Mouse (Mus musculus) adrenal gland, adult 8-10 months (tissue): ENCODE data around the gene Hdac4. TPM values are rescaled to one million over a fixed set of nuclear protein-coding genes. Genes with fewer than 3 reads are reported as not detected.

Source experiments
- DNase-seq: peaks from one replicate; pipeline ENCODE4 v3.0.0; 2022
- total RNA-seq, 4 experiments: library from RNA; stranded (reverse); gene quantifications; 2 replicates each; pipeline ENCODE4 v1.2.4; 2022

Hdac4 gene
- total RNA-seq, 4 experiments from 2014 or later, result 94.2 to 128 (median 101) TPM

DNA sequence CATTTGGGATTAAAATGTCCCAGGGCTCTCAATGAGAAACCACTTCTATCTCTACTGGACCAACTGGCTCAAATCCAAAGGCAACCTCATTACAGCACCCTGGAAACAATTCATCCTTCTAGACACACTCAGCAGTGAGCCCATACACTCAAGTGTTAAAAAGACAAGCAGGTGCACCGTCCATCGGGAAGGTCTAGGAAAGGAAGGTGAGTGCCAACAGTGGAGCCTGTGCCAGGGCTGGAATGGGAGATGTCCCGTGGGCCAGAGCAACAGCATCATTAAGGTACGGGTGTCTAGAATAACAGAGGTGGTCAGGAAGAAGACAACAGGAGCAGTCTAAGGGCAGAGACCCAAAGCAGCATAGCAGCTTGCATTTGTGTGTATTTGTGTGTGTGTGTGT, 173.5 kb downstream of the Hdac4 start:
- DNase-seq, result no peak

GRCm38 (mm10) chr1:92015938-92016672, 179.4 kb downstream of the Hdac4 start:
- no peak for DNase-seq

DNA sequence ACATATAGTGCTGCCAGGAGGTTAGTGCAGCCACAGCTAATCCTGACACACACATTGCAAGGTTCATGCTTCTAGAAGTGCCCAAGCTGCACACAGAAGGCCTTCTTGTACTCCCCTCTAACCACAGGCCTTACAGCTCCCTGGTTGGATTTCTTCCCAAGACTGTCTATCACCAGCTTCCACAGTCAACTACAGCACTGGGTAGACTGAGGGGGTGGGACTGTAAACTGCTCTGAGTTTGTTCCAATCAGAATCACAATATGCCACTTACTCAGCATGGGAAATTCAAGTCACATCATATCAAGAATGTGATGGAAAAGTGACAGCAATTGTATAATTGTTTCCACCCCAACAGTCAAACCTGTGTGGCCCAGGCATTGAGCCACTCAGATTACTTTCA, 180.2 kb downstream of the Hdac4 start:
- no peak for DNase-seq

DNA sequence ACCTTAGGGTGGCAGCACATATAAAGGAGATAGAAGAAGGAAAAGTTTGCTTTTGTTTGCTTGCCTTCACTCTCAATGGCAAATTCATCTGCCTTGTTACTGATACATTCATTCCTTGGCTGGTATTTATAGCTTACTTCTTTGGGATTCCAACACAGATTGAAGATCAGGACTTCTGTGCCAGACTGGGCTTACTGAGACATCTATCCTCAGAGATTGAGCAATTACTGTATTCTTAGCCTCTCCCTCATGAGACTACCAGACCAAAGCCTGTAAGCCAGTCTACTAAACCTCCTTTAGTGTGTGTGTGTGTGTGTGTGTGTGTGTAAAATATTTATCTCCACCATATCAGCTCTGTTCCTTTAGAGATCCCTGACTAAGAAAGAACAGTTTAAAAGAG, 181.0 kb downstream of the Hdac4 start:
- no peak for DNase-seq

- DNase-seq, result no peak
Observed at GRCm38 (mm10) chr1:92006666-92007065, 188.8 kb downstream of the Hdac4 start.

DNA sequence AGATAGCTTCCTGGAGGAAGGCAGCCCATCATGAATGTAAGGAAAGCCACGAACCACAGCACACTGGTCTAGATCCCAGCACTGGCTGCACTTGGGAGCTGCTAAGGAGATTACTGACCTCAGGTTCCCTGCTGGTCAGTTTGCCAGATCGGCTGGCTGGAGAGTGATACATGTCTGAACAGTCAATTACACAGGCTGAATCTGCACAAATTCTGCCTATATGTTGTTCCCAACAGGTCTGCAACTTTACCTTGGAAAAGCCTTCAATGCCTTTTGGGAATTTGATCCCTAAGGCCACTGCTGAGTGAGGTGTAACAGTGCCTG, 189.9 kb downstream of the Hdac4 start:
- no peak for DNase-seq

- no peak for DNase-seq
Observed at GRCm38 (mm10) chr1:92004906-92005616, 190.4 kb downstream of the Hdac4 start.

- no peak for DNase-seq
Observed at GRCm38 (mm10) chr1:92004122-92004521, 191.4 kb downstream of the Hdac4 start.

DNA sequence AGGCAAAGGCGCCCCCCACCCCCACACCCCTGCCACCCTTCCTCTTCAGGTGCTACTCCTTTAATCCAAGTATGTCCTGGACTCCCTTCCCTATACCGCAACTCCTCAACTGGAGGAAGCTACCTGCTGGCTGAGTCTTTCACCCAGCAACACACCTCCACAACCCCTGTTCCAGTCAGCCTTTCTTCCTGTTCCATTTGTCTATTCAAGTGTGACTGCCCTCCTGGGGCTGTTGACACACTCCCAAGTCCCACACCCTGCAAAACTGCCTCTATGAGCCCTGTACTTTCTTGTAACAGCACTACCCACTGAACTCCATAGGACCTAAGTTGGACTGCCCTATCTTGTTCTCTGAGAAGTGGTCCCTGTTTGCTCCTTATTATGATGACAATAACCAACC, 195.3 kb downstream of the Hdac4 start:
- no peak for DNase-seq

GRCm38 (mm10) chr1:91993658-91994165, 201.8 kb downstream of the Hdac4 start:
- DNase-seq, result no peak

- no peak for DNase-seq
Observed at GRCm38 (mm10) chr1:91992652-91993051, 202.8 kb downstream of the Hdac4 start.

DNA sequence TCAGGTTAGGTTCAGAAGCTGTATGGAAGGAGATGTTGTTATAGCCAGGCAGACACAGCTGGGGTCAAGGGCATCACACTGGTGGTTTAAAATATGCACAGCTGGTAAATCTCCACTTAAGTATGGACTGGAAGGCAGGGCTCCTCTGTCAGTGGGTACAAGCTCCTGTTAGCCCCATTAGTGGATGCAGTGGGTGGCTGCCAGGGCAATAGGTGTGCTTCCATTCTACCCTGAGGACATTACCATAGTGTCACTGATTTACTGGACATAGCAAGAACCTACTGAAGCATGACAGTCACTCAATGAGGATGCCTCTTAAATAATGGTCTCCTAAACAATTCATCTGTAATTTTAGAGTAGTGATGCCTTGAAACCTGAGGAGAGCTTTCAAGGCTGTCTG, 203.9 kb downstream of the Hdac4 start:
- DNase-seq, result no peak

- no peak for DNase-seq
Observed at GRCm38 (mm10) chr1:91990852-91991251, 204.6 kb downstream of the Hdac4 start.

- no peak for DNase-seq
Observed at GRCm38 (mm10) chr1:91988866-91989265, 206.6 kb downstream of the Hdac4 start.

GRCm38 (mm10) chr1:91987431-91987830, 208.1 kb downstream of the Hdac4 start:
- no peak for DNase-seq

- DNase-seq, result no peak
Observed at GRCm38 (mm10) chr1:91985783-91986182, 209.7 kb downstream of the Hdac4 start.

- DNase-seq, result no peak
Observed at GRCm38 (mm10) chr1:91984507-91984906, 211.0 kb downstream of the Hdac4 start.

- DNase-seq, result no peak
Observed at GRCm38 (mm10) chr1:91981381-91981780, 214.1 kb downstream of the Hdac4 start.

GRCm38 (mm10) chr1:91978443-91978842, 217.1 kb downstream of the Hdac4 start:
- no peak for DNase-seq

DNA sequence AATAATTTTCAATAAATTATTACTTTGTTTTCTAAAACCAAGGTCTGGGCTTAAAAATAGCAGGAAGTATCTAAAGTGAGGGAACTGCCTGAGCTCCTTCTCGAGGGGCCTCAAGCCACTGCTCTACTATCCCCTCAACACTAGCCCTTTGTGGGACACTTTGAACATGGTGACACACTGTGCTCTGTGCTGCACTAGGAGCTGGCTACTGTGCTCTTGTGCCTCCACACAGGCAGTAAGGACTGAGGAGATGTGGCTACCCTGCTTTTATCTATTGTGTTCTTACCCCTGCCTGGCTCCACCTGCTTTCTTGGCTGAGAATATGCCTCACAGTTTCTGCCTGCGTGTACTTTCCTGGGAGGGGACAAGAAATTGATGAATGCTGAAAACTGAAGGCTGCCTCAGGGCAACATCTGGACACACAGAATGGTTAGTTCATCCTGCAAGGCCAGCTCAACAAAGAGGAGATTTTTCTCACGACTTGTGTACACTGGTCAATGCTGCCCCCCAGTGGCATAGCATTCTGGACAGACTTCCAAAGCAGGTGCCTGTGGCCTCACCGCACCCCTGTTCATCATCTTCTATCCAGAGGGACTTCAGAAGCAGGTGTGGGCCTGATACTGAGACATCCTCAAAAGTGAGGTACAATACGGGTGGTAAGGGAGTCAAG, 226.7 kb downstream of the Hdac4 start:
- DNase-seq, result peak; percentile 26

GRCm38 (mm10) chr1:91967041-91967440, 228.5 kb downstream of the Hdac4 start:
- DNase-seq, result no peak

DNA sequence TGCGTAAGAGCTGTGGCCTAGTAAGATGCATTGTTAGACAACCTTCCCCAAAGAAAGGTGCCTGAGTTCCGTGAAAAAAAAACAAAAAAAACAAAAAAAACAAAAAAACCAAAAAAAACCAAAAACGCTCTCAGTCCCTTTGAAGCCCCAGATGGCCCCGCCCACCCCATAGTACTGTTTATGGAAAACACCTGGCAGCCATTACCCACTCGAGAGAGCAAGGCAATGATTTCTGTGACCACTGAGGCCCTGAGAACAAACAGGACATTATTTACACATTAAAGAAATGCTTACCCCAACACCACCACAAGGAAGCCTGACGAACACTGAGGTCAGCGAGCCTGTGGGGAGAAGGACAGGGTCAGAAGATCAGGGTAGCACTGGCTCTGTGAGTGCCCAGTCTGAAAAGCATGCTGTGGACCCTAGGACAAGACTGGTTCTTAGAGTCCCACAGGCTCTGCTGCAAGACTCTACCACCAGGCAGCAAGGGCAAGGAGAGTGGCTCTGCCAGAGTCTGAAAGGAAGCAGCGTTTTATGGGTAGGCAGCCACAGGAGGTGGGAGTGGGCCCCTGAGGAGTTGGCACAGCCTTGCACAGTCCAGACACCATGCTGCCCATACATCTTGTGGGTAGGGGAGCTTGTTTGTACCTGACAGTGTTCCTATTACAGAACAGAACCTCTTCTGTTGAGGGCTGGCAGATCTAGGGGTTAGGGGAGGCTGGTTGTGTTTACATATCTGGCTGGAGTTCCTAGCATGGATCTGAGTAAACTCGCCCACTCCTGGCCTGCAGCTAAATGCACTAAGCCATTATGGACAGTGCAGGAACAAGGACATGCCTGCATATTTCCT, 230.8 kb downstream of the Hdac4 start:
- no peak for DNase-seq

DNA sequence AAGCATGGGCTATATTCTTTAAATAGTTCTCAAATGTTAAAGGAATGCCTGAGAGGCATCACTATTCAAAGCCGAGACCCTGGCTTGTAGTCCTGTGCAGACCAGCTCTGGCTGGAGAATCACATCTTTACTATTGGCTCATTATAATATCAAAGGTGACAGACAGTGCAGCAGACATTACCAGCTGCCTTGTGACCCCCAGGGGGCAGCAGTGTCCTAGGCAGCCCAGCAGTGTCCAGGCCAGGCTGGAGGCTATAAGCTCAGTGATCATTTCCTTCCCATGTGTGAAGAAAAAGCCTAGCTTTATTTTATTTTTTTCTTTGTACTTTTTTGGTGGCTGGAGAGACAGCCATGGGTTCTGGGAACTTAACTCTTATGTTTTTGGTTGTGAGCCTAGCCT, 233.2 kb downstream of the Hdac4 start:
- peak; percentile 33 for DNase-seq
